Mouse (Mus musculus): ENCODE results near the gene Tle4.

The Tle4 gene

DNA sequence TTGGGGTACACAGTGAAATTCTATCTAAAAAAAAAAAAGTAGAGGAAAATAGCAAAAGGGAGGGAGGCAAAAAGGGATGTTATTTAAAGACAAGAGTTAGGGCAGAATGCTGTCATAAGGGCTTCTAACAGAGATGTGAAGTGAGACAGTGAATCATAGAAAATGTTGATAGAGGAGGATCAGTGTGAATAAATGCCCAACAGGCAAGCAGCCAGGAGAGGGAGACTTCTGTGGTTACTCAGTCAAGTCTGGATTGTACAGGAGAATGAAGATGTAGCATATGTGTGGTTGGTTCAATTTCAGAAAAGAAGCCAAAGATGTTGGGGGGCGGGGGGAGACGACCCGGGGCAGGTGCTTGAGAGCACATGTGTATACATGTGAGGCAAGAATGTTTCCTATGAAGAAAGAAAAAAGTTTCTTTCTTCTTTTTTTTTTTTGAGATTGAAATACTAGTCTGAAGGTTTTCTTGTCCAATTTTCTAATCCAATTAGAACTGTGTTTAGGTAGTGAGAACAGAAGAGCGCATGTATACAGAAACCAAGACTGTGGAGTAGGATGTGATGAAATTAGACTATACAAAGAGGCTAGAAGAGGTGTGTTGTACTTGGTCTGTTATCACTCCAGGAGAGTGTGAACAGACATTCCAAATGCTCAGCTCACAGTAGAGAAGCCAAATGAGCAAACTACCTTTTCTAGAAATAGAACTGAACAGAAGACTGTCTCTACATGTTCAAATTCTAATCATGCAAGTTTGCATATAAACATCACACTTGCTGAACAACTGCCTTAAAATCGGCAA, 134.4 kb downstream of the Tle4 start:
- no peak for DNase-seq (ENCODE audit: low read depth)

DNA sequence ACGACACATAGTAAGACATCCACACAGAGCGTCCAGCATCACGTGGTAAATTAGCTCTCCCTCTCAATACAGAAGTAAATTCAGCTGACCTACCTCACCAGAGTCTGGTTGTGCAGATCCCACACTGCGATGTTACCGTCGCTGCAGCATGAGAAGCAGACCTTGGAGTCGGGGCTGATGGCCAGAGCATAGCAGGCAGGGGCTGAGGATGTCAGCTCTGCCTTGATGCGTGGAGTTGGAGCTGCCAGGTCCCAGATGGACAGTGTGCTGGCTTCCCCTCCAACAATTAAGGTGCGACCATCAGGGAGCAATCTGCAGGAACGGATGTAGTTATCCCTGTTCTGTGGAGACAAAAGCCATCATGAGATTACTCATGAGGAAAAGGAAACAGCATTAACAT, 144.4 kb downstream of the Tle4 start:
- no peak for DNase-seq (ENCODE audit: low read depth)

DNA sequence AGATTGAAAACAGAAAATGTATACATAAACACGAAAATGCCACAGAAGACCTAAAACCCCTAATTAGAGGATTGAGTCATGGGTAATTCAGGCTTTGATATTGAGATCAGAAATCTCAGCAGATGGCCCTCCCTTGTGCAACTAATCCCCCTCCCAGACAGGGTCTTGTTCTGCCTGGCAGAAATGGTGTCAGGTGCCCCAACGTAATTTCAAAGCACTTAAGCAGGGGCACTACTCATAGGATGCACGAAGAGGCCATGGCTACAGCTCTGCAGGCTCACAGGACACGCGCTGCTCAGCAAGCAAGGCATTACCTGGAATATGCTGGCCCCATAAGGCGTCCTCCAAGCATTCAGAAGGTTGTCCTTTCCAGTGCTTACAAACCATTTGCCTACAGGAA, 146.5 kb downstream of the Tle4 start:
- DNase-seq (ENCODE audit: low read depth): no peak

DNA sequence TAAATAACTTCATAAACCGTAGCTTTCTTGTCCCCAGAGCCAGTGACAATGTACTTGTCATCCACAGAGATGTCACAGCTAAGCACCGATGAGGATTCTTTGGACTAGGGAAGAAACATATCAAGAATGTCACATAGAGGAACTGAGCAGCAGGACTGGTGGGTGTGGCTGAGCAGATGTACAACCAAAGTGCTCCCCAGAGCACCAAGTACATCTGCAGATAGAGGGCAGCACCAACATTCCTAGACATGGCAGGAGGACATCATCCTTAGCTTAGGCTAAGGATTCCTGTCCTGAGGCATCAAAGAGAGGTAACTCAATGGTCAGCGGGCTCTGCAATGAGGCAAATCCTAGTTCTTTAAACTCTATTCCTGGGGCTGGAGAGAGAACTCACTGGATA, 148.1 kb downstream of the Tle4 start:
- DNase-seq (ENCODE audit: low read depth): no peak

DNA sequence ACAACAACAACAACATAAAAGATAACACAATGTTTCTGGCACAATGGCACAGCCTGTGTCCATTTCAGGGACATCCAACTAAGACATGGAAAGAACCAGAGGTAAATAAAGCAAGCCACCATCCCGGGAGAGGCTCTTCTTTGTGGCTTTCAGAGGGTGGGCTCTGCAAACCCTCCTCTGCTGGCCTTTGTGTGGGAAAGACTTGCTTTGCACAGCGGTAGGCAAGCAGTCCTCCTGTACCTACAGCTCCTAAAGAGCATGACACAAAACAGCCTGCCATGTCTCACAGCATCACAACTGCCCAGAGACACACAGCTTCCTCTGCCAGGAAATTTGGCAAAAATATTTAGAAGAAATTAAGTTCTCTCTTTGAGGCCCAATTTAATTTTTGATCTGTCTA, 149.3 kb downstream of the Tle4 start:
- DNase-seq (ENCODE audit: low read depth): no peak

DNA sequence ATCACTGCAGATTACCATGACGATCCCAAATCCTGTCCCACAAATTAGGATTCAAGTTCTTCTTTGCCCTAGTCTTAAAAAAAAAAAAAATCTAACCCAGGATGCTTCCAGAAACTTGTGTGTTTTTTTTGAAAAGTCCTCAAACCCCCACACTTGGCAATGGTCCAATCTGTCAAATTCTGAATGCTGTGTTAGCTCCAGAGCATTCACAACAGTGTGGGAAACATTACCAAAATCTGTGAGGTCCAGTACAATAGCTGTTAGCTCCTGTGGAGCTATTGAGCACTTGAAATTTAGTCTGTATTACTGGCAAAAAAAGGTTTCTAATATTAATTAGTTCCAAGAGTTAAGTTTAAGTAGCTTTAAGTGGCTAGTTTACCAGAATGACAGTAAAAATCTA, 150.4 kb downstream of the Tle4 start:
- DNase-seq (ENCODE audit: low read depth): no peak

DNA sequence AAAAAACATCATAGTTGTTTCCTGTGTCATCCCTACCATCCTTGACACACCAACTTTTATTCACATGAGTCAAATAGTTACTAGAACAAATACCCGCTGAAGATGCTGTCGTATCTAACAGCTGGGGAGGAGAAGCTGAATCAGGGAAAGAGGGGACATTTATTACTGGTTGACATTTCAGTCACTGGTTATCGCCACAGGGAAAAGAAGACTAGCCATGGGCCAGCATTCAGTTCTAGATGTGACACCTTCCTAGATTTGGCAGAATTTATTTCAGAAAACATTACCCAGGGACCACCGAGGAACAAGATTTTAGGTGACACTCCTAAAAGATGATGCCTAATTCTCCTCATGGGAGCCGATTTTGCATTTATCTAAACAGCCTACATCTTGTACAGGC, 156.0 kb downstream of the Tle4 start:
- no peak for DNase-seq (ENCODE audit: low read depth)

DNA sequence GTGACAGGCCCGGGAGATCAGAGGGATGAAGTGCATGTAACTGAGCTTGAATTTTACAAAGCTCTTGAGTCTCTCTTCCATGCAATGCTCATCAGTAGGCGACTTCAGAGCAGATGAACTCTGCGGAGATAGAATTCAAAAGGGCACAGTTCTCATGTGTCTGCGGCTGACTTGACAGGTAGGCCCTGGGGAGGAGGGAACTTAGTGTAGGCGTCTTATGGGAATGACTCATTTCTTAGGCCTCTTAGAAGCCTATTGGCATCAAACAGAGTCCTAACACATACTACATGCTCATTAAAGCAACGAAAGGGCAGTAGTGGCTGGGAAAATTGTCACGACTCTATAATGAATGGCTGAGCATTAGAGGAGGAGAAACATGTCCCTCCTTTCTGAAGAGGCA, 160.6 kb downstream of the Tle4 start:
- DNase-seq (ENCODE audit: low read depth): no peak

DNA sequence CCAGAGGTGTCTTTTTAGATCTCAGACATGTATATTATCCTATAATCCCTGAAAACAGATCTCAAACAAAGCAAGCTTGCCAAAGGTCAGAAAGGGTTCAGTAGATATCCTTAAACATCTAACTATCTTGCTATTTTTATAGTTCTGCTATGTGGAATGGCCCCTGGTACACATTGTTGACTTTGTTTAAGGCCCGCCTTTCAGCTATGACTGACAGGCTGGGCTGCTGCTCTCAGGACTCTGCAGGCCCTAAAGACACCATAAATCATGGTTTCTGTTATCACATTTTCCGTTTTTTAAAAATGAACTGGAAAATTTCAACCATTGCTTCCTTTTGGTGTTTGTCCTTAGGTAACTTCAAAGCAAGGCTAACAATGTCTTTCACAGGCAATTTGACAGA, 161.3 kb downstream of the Tle4 start:
- DNase-seq (ENCODE audit: low read depth): no peak

DNA sequence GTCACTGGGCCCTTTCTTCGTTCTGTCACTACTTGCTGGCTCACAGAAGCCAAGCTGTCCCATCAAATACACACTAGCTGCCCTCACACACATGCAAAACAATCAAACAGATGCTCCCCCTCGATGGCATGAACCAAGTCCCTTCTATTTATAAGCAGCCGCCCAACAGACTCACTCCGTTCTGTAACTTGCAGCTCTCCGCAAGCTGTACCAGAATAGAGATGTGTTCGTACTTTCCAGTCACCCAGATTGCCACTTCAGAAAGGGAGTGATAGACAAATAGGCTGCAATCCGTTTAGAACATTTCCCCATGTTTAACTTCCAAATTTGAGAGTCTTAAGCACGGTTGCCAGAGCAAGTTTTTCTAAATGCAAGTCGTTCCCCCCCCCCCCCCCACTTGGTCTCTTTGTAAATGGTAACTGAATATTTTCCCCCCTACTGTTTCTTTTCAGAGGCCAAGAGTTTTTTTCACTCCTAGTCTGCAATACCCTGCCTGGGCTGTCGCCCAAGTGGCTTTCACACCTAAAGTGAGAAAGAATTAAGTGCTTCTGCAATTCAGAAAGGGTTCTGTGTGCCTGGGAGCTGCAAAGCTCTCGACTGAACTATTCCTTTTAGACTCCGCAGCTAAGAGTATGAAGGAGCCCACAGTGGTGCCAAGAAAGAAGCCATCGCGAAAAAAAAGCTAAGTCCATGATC, 162.0 kb downstream of the Tle4 start:
- DNase-seq (ENCODE audit: low read depth): no peak

DNA sequence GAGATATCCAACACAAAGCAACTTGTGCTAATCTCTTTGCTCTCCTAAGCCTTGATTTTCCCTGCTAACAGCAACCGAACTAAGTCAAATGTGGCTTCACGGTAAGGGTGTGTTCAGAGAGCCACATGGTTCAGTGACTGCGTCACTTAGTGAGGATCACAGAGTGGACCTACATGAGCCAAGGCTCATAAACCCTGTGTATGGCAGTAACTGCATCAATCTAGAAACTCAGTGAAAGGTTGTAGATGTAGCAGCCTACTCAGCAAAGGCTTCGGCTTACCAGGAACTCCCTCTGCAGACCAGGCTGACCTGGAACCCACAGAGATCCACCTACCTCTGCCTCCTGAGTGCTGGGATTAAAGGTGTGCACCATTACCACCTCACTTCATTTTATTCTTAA, 164.0 kb downstream of the Tle4 start:
- DNase-seq (ENCODE audit: low read depth): no peak

DNA sequence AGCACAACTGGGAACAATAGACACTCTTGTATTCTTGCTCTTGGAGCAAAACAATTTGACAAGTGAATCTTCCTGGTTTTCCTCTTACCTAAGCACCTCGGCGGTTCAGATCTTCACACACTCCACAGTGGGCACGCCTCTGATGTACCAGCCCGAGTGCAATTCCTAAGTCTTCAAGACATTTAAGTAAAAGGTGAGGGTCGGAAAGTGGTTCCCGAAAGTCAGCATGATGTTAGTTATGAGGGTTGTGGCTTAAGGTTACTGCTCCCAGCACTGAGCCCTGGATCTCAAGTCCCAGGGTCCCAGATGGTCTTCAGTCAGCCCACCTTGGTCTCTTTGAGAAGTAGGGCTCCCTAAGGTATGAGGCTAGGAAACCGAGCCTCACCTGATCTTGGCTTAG, 165.4 kb downstream of the Tle4 start:
- no peak for DNase-seq (ENCODE audit: low read depth)

DNA sequence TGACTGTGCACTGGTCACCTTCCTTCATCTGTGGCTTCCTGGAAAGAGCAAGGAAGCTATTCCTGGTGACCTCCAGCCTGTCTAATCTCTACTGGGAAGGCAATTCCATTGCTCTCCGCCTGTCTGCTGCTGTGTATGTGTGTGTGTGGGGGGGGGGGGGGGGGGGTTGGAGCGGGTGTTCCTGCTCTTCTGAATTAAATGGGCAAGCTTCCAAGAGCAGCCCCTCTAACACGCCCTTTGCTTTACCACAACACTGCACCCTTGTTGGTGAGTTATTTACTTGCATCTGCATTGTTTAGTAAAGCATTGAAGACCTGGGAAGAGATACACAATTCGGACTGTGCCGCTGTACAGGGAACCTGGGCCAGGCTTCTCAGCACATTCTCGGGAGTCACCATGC, 170.9 kb downstream of the Tle4 start:
- DNase-seq (ENCODE audit: low read depth): no peak

DNA sequence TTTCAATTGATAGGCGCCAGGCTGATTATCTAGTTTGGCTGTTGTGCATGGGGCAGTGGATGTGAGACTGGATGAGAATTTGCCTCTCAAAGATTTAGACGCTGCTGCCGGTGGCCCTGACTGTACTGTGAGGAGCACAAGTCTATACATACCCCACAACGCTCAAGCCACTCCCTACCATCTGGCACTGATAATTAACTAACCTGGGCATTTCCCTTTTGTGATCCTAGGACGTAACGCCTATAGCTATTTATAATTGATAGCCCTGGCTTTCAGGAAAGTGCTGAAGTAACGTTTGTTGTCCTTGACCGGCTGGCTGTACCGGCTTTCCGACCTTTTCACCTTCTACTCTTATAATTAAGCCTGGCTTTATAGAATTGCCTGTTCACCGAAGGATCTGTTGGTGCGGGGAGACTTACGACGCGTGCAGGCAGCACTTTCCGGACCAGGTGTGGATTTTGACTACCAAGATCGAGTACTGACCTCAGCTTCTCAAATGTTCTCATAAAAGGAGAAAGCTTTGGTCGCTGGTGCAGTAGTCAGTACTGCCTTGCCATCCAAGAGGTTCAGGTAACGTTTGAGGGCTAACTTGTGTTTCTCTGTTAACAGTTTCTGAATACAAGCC, 171.5 kb downstream of the Tle4 start:
- no peak for DNase-seq (ENCODE audit: low read depth)

DNA sequence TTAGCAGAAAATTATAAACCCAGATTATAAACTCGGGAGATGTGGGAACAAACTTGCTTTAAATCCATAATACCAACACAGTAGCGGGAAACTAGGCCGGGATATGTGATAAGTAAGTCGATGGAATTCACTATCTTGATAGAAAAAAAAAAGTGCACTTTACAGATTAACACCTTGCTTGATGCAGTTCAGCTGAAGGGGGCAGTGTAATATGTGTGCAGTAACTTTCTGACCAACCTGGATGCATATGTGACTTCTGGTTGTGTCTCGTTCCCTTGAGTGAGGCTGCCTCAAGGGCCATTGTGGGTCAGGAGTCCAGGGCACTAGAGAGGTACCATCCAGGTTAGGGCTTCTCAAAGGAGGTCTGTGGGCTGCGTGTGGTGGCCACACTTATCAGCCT, 172.7 kb downstream of the Tle4 start:
- no peak for DNase-seq (ENCODE audit: low read depth)

DNA sequence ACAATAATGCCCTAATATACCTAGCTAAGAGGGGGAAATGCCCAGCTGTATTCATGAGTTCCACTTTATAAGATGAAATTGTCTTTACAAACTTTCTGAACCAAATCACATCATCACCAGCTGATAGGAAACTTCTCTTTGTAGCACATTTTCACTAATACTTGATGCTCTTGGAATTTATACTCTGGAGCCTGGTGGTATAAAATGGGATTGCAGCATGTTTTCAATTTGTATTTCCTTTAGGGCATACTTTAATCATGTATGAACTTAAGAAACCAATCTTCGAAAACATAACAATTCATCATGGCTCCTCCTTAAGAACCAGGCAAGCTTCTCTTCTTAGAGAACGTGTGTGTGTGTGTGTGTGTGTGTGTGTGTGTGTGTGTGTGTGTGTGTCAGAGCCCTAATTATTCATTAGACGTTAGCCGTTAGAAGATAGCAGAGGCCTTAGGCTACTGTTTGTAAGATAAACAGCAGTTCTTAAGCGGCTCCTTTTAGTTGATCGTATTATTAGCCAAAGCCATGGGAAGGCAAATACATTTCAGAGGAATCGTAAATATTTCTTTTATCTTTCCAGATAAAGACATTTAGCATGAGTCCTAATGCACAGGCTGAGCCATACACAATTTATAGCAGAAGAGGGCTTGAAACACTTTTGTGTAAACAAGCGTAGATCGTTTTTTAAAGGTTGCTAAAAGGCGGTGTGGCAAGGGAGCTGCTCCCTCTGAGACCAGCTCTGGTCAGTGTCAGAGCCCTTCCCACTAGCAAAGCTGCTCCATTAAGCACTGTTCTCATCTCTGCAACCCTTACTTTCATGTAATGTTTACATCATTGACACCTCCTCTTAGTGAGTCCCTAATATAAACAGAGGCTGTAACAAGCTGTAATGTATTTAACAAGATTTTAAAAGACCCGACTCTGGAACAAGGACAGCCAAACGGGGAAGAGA, 173.6 kb downstream of the Tle4 start:
- DNase-seq (ENCODE audit: low read depth): no peak

DNA sequence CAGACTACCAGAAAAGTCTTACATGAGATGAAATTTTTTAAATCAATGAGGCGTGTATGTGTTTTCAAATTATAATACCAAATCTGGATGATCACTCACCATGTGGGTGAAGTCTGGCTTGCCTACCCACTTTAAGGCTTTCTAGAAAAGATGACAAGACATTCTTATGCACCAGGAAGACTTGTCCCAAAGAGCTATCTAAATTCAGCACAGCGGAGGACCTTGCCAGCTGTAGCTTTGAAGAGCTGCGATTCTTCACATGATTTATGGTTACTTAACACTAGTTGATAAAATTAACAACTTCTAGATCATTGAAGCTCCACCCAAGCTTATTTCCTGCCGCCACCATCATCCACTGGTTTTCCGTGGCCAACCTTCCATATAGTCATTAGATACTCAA, 176.2 kb downstream of the Tle4 start:
- no peak for DNase-seq (ENCODE audit: low read depth)

DNA sequence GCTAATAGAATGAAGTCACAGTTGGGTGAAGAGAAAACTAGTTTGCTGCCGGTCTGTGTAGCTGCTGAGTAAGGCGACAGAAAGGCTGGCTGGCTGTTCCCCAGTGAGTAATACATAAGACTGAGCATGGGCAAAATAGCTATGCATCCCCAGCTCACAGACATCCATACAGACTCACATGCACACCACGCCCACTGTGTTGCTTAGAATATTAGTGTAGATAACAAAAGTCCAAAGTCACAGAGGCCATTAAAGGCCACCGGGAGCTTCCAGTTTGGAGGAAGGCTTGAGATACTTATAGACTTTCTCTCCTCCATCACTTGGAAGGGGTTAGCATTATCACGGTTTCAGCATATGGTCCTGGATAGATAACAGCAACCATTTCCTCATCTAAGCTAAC, 178.0 kb downstream of the Tle4 start:
- no peak for DNase-seq (ENCODE audit: low read depth)

DNA sequence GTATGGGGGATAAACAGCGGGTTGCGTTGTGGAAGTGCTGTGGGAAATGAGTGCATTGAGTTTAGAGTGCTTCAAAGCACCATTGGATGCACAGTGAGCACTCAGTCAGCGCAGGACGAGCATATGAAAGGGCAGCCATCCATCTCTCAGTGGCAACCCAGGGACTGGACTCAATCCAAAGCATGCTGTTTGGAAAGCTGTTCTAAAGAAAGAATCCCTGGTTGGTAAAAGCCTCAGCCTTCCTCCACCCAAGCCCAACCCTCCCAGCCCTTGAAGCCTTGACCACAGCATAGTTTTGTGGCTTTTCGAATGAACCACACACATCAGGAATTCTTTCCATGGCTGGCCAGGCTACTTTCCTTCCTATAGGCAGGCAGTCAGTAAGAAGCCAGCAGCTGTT, 181.0 kb downstream of the Tle4 start:
- DNase-seq (ENCODE audit: low read depth): no peak

DNA sequence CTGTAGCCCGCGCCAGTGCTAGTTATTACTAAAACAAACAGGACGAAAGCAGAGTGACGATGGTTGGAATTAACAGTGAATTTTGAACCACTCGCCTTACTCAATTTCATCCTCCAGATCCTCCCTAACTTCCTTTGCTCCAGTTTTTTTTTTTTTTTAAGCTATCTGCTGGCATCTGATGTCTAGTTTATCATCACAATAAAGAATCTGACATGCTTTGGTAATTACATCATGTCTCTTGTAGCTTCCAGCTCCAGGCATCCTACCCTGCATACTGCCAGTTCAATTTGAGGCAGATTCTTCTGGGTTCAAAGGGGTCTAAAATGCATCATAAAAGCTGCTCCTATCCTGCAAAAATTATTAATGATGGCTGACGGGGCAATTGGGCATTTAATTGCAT, 181.9 kb downstream of the Tle4 start:
- DNase-seq (ENCODE audit: low read depth): no peak

DNA sequence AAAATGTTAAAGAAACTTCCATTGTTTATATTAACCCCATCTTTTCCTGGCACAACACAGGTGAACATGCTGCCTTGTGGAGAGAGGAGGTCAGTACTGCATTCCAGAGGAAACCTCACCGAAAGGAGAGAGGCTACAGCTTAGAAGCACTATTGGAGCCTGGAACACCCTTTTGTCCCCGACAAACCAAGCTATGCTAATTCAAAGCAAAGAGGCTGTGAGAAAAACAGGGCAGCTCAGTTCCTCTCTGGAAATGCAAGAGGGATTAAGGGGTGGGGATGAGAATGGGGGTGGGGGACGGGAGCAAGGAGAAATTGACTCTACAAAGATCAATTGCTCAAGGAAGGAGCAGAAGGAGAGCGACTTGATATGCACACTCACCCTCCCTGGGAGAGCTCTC, 182.9 kb downstream of the Tle4 start:
- DNase-seq (ENCODE audit: low read depth): no peak

DNA sequence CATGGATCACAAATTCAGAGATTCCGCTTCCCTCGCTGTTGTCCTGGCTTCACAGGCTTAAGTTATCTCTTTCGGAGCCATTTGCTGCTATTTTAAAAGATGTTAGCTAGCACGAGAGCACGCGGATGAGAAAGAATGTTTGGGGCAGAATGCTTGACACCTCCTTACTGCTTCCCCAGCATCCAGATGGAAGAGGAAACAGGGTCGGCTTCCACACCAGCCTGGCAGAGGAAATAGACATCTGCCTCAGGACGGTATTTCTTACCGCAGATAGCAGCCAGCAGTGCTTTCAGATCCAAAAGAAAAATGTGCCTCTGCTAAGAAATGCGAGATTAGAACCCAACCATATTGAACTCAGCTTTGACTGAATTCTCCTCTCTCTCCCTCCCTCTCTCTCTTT, 191.2 kb downstream of the Tle4 start:
- DNase-seq (ENCODE audit: low read depth): no peak
